Mouse (Mus musculus): Measurements from ENCODE around the gene Spsb3.

DNA sequence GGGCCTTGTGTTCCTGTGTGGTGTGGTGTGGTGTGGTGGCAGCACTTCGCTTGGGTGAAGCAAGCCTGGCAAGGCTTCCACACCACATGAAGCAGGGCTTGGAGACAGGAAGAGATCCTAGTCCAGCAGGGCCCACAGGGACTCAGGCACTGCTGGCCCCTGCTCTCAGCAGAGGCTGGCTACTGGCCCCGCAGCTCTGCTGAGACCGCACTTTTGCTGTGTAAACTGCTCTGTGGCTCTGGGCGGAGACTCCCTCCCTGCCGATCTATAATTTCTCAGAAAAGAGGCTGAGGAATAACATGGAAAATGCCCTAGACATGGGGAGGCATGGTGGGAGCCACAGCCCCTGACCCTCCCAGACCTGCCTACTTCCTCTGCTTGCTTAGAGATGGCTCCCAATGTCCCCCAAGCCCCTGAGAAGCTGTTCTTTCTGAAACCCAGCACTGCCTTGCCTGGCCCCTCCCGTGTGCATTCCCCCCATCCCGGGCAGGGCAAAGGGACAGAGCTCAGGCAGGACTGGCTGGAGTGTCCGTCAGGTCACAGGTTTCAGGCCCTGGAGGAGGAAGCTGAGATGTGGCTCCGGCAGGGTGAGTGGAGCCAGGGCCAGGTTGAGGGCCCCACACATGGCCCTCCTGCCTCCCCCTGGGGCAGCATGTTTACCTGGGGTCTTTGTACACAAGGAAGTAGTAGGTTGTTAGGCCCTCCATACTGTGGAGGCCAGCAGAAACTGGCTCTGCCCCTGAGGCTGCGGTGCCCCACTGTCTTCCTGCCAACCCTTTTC, 8.9 kb upstream of the Spsb3 start:
- no peak for TF ChIP-seq CHD2 (IDR thresholded peaks at IDR 0.05; ENCODE audit: low read length)
- no peak for TF ChIP-seq CTCF (conservative IDR thresholded peaks at IDR 0.05 in 1 of 2, IDR thresholded peaks at IDR 0.05 in 1 of 2; ENCODE audit: low read depth in 2 of 2, low read length in 2 of 2)
- TF ChIP-seq CHD1 (IDR thresholded peaks at IDR 0.05; ENCODE audit: low read depth, low read length), result no peak
- TF ChIP-seq SMC3 (IDR thresholded peaks at IDR 0.05; ENCODE audit: low read depth, low read length), result no peak
- TF ChIP-seq PAX5 (IDR thresholded peaks at IDR 0.05; ENCODE audit: low read length), result no peak
- no peak for TF ChIP-seq MYC (IDR thresholded peaks at IDR 0.05; ENCODE audit: low read depth, low read length)
- TF ChIP-seq POLR2A (IDR thresholded peaks at IDR 0.05; ENCODE audit: low read depth, low read length), result no peak
- no peak for TF ChIP-seq MAX (IDR thresholded peaks at IDR 0.05; ENCODE audit: low read length)

Data from CH12.LX (cell line).